Mouse (Mus musculus): ENCODE data around the gene Slc6a16. TPM values are rescaled to one million over a fixed set of nuclear protein-coding genes. Genes with fewer than 3 reads are reported as not detected.

The Slc6a16 gene
- not detected for total RNA-seq (2021)
- long read RNA-seq, experiment 1, result 0 reads
- long read RNA-seq, experiment 2, partial matches to known transcripts, result 0 of 1 reads
- long read RNA-seq, experiment 2, other reads (novel, unspliced or antisense), result 1 of 1 reads

DNA sequence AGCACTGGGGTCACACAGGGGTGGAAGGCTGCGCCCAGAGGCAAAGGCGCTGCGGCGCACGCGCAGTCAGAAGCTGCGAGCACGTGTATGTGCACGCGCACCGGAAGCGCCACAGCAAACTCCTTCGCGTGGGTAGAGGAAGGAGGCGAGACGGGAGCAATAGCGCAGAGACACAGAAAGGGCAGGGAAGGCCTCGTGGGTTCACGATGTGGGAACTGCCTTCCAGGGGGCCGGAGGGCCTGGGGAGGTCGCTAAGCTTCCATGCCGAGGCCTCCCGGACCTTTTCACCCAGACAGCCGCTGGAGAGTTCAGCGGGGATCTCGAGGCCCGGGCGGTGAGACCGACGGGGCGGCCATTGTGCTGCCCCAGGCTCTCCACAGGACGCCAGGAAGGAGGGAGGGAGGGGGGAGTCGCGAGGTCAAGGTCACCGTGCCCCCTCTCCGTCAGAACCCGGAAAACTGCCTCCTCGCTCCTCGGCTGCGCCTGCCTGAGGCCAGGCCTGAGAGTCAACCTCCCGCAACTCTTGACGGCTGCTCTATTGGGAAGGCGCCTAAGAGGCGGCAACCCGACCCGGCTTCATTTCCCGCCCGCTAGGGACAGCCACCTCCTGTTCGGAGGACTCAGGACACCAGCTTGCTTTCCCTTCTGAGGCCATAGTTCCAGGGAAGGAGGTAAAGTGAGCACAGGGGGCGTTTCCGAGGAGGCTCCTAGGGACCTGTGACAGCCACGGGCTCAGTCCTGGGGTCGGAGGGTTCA is at the start of gene Slc6a16:
Gene Slc6a16 (plus strand): TSS at position 453 of the 756 bp plus-strand sequence.
- DNase-seq, result no peak

- no peak for DNase-seq
Observed at GRCm38 (mm10) chr7:45191161-45191560, 49.7 kb upstream of the Slc6a16 start.

DNA sequence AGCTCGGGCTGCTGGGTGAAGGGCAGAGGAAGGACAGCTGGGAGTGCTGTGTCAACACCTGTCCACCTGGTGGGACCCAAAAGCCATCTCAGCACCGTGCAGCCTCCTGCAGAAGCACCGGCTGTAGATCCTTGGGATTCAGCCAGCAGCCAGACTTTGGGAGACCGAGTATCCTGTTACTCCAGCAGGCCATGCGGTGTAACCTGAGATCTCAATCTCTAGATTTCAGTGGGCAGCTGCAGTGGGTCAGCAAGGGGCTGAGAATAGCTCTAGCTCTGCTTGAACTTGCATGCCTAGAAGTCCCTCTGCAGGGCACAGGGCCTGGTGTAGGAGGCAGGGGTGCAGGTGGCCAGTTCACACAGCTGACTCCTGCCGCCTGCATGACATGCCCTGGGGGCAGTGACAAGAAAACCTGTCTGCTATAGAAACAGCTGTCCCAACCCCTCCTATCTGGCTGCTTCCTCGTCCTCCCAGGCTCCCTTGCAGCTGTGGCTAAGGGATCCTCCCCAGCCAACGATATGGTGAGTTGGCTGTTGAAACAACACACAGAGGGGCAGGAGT is 49.0 kb upstream of the Slc6a16 start:
- no peak for DNase-seq

DNA sequence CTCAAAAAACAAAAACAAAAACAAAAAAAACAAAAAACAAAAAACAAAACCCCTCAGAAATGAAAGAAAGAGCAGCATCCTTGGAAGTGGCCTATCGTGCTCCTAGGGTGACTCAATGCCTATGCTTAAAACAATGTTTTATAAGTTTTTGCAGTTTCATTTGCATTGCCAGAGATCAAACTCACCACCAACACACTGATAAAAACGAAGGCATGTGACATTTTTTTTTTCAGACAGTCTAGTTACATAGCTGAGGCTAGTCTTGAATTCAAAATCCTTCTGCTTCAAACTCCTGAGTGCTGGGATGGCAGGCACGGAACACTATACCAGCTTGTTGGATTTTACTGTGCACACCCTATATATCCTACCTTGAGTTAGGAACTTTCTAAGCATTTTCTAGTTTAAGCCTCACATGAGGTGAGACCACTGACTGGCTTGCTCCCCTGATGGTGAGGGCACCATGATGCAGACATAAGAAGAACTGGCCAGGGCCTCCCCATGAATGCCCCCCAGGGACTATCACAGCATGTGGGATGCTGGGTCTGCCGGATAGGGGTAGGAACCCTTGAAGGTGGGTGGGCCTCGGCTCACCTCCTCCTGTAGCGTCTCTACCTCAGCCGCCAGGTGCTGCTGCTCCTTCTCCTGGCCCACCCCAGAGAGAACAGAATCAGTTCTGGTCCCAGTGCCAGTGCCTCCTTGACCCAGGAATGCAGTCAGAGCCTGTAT is 48.1 kb upstream of the Slc6a16 start:
- DNase-seq, result no peak

DNA sequence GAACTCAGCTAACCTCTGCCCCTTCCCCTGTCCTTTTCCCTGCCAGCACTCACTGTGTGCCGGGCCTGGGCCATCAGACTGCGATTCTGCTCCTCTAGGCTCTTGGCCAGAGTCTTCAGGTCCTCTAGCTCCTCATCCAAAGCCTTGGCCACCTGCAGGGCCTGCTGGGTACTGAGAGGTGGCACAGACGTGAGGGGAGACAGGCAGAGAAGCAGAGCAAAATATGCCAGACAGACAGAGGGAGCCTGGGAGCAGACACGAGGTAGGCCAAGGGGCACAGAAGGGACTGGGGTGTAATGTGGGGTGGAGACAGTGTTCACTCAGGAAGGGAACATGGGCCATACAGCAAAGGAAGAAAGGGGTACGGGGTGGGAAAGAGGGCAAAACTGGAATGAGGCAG is 47.5 kb upstream of the Slc6a16 start:
- DNase-seq, result no peak

DNA sequence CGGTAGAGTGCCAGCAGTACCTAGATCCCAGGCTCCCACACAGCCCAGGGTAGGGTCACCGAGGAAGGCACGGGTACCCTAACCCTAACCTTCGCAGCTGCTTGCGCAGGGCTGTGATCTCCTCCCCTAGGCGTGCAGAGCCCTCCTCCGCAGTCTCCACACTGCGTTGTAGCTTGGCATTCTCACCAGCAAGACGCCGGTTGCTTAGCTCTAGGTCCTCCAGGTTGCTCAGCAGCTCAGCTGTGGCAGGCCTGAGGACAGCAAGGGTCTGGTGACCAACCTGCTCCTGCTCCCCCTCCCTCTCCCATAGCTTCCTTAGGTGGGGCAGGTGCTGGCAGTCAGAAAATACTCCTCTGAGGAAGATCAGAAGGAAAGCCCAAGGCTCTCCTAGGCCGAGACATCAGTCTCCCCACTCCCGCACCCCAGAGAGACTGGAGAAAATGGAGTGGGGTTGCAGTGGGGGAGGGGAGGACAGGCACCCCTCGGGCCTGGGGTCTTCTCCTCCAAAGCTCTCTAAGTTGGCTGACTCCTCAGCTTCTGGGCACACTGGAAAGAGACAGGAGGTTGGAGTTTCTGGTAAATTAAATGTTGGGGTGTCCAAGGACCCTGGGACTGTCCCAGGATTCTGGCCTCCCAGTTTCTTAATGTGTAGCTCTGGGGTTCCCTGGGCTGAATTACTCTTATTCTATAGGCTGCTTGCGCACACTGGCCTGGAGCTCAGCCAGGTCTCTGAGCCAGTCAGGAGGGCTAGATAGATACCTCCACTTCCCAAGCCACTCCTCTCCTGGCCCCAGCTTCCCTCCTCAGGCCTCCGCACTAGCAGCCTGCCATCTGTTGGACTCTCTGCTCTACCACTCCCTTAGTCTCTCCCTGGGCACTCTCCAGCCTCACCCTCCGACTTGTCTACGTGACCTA is 46.8 kb upstream of the Slc6a16 start:
- no peak for DNase-seq

DNA sequence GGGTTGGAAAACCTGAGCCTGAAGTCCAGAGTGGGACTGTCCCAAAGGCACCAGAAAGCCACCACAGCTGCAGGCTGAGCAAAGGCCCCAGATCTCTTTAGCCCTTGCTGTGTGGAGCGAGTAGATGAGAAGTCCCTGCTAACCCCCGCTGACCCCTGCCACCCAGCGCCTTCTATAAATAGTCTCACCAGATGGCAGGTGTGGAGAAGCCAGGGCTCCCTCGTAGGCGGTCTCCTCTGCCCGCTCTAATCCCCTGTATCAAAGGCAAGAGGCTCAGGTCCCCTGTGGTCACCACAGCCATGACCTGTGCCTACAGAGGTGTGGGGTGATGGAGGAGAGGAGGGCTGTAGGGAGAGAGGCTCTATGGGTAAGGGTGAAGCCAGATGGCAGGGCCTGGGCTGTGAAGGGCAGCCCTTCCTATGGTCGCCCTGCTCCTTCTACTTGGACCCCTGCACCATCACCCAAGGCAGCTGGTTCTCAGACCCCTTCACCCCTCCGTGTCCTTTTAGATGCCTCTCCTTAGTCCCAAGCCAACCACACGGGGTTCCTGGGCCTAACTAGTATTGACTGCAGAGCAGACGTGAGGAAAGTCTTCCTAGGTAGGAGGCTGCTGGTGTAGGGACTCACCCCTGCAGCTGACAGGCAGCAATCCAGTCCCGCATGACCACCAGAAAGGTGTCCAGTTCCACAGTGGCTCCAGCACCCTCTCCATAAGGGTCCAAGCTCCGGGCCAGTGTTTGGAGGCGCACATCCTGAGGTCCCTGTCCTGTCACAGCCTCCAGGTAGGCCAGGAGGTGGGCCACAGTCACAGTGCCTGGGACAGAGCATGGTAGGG is 45.3 kb upstream of the Slc6a16 start:
- DNase-seq, result no peak

- no peak for DNase-seq
Observed at GRCm38 (mm10) chr7:45196176-45196535, 44.7 kb upstream of the Slc6a16 start.

DNA sequence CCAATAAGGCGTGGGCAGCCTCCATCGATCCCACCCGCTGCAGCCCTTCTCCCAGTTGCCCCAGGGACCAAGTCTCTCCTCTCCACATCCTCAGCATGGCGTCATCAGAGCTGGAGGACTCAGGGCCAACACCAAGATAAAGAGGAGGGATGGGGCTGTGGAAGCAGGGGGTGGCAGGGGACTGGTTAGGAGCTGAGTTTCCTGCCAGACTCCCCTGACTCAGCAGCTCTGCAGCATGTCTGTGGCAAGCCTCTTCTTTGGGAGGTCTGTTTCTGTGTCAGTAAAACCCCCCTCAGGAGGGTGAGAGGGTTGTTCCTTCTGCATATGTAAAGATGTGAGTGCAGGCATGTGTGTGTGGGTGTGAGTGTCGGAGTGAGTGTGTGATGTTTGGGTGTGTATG is 43.9 kb upstream of the Slc6a16 start:
- no peak for DNase-seq

GRCm38 (mm10) chr7:45198435-45198834 is 42.5 kb upstream of the Slc6a16 start:
- DNase-seq, result peak; percentile 74 to 79

DNA sequence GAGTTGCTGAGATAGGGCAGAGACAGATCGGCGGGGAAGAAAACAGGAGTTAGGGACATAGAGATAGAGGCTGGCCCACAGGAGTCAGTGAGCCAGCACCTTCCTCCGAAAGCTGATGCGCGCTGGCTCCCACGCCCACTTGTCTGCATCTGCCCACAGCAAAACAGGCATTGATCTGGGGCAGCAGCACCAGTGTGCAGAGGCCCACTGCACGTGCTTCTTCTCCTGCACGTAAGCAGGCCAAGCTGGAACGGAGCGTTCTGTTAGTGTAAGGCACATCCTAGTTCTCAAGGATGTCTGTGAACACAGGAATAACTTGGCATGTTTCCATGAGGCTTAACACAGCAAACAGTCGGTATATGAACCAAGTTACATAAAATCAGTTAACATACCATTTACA is 41.9 kb upstream of the Slc6a16 start:
- no peak for DNase-seq

- DNase-seq, result no peak
Observed at GRCm38 (mm10) chr7:45202654-45203053, 38.2 kb upstream of the Slc6a16 start.

DNA sequence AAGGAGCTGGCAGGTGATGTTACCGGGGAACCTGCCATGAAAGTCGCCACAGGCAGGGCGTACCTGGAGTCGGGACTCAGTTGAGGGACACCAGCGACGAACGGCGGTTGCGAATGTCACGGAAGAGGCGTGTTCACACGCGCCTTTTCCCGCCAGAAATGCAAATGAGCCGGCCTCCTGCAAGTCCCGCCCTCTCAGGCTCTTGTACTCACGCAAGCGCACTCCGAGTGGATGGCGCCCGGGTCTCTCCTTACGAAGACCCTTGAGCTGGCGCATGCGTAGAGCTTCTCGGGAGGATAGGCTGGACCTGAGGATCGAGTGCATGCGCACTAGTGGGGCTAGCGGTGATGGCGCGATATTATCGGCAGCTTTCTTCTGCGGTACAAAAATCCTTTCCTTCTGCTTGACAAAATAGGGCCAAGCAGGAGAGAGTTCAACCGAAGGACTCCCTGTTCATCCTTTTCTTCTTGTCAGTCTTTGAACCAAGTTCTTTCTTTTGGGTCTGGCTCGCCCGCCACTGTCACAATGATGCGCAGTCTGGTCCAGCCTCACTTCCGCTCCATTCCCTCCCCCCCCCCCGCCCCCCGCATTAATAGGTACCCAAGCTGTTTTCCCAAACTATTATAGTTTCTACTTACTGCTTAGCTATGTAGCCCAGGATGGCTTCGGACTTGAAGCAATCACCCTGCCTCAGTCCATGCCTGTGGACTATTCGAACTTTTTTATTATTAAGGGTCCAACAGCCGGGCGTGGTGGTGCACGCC is 36.3 kb upstream of the Slc6a16 start, which contains the start of gene Ccdc155:
Gene Ccdc155 (minus strand): TSS at position 513 of the 764 bp plus-strand sequence.
- DNase-seq, result peak; percentile 85 to 93

DNA sequence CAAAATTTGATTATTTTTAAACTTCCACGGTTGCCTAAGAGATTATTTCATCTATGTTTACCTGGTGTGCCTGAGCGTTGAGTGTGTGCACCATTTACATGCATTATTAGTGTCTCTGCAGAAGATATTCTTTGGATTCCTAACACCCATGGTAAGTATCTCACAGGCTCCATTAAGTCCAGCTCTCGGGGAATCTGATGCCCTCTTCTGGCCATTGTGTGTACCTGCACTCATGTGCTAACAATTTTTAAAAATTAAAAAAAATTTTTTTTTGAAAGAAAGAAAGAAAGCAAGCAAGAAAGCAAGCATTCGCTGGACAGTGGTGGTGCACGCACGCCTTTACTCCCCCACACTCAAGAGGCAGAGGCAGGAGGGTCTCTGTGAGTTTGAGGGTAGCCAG is 32.6 kb upstream of the Slc6a16 start:
- DNase-seq, result no peak

DNA sequence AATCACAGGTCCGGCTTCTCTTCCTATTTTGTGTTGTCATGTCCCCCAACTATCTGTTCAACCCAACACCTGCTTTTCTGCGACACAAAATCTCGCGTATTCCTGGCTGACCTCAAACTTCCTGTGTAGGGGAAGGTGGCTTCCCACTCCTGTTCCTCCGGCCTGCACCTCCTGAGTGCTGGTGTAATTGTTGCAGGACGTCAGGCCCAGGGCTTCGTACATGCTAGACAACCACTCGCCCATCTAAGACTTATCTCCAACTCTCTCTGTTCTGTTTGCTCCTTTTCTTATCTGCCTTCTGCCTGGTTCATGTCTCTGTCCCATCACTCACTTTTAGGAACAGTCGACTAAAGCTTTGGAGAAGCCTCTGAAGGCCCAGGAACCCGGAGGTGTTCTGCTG is 29.8 kb upstream of the Slc6a16 start:
- no peak for DNase-seq

- DNase-seq, result no peak
Observed at GRCm38 (mm10) chr7:45211851-45212251, 29.0 kb upstream of the Slc6a16 start, which contains the start of gene Dkkl1. Dkkl1 (minus strand) TSS chr7:45212147.

GRCm38 (mm10) chr7:45212356-45212755 is 28.5 kb upstream of the Slc6a16 start:
- DNase-seq, result no peak

DNA sequence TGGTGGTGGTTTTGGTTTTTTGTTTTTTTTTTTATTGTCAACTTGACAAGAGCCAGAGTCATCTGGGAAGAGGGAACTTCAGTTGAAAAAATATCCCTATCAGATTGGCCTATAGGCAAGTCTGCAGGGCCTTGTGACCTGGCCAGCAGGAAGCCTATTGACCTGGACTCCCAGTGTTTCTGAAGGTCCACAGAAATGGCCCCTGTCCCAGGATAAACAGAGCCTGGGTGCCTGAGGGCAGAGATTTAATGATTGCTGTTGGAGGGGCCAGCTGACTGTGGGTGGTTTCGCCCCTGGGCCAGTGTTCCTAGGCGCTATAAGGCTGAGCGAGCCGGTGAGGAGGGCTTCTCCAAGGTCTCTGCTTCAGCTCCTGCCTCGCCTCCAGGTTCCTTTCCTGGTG is 27.2 kb upstream of the Slc6a16 start:
- no peak for DNase-seq

GRCm38 (mm10) chr7:45215673-45216441 is 25.0 kb upstream of the Slc6a16 start, which contains the start of gene Tead2:
Tead2 (plus strand) TSS chr7:45215753.
- DNase-seq, result peak; percentile 57 to 59
